Mouse (Mus musculus): ENCODE measurements around the gene Fndc3b.

GRCm38 (mm10) chr3:27639701-27640100 lies 71.4 kb downstream of the Fndc3b start:
- TF ChIP-seq CTCF (conservative IDR thresholded peaks at IDR 0.05; ENCODE audit: insufficient read depth, insufficient read length, low read depth, low read length) (no peak), POLR2A (IDR thresholded peaks at IDR 0.05; ENCODE audit: low read depth, low read length) (no peak)

Measured in kidney, adult 2 months (tissue).